Mouse (Mus musculus) midbrain, embryonic 12.5 days (tissue): ENCODE data around the gene Mif4gd. TPM values are rescaled to one million over a fixed set of nuclear protein-coding genes. Genes with fewer than 3 reads are reported as not detected.
"Not testable (repeated sequence)": the region's sequence is repeated elsewhere in the genome, so short reads cannot be mapped to it uniquely, and the experiment has no call there.

ENCODE experiments used
- ATAC-seq: fragments of 200-750 bp; cut with Nextera tagmentation; 2 replicates; pipeline ENCODE4 v1.8.0; 2017; ENCODE audit warnings: low read depth, moderate TSS enrichment, moderate library complexity; ENCODE audit not compliant: low FRiP score
- H3K27ac ChIP-seq: fragments of 300-500 bp; sonication (generic); replicated peaks from 2 replicates; pipeline ENCODE4 v1.5.1; 2016; ENCODE audit warnings: mild to moderate bottlenecking
- H3K27me3 ChIP-seq: fragments of 300-500 bp; sonication (generic); 2 replicates; pipeline ENCODE4 v1.6.1; 2016; ENCODE audit warnings: mild to moderate bottlenecking
- H3K36me3 ChIP-seq: fragments of 300-500 bp; sonication (generic); 2 replicates; pipeline ENCODE4 v1.6.1; 2016
- H3K4me1 ChIP-seq: fragments of 300-500 bp; sonication (generic); 2 replicates; pipeline ENCODE4 v1.6.1; 2016
- H3K4me2 ChIP-seq: fragments of 300-500 bp; sonication (generic); replicated peaks from 2 replicates; pipeline ENCODE4 v1.6.1; 2016; ENCODE audit warnings: mild to moderate bottlenecking, moderate library complexity
- H3K4me3 ChIP-seq: fragments of 300-500 bp; sonication (generic); 2 replicates; pipeline ENCODE4 v1.5.1; 2016; ENCODE audit warnings: mild to moderate bottlenecking
- H3K9ac ChIP-seq: fragments of 300-500 bp; sonication (generic); replicated peaks from 2 replicates; pipeline ENCODE4 v1.6.1; 2016; ENCODE audit warnings: mild to moderate bottlenecking, moderate library complexity
- H3K9me3 ChIP-seq: fragments of 300-500 bp; sonication (generic); 2 replicates; pipeline ENCODE4 v1.6.1; 2016; ENCODE audit warnings: mild to moderate bottlenecking
- WGBS: fragments of 180-500 bp; shearing (Covaris S2); methylation state at CpG from one replicate; pipeline ENCODE4 v1.1.7; 2016; 5-methylcytosine and 5-hydroxymethylcytosine counted together
- polyA plus RNA-seq: library from polyadenylated mRNA; unstranded; fragments of >200 nt; fragmentation: Nextera tagmentation; extraction: Ambion mirVana; gene quantifications from 2 replicates; pipeline ENCODE4 v1.2.1, GENCODE M21; 2016

Gene Mif4gd
- polyA plus RNA-seq = 12.2 and 15.1 TPM in 2 replicates

GRCm38 (mm10) chr11:115612410-115613137 is at the start of gene Mif4gd:
Gene Mif4gd (minus strand): TSS chr11:115612969.
- peak within 1 kb of the TSS; percentile 60 for H3K4me3 ChIP-seq
- peak within 1 kb of the TSS; percentile 74 for H3K27ac ChIP-seq
- no peaks in the 10 kb centered on the region for H3K9me3 ChIP-seq
- H3K4me2 ChIP-seq = peak within 1 kb of the TSS; percentile 87
- H3K4me1 ChIP-seq = peaks cover 14% of the 10 kb centered on the region
- ATAC-seq = peak; percentile 90
- peaks cover 22% of the 10 kb centered on the region for H3K27me3 ChIP-seq
- WGBS = 0% methylated on average over 72 of the region's 80 CpGs
- peaks cover 24% of the 10 kb centered on the region for H3K36me3 ChIP-seq
- peak within 1 kb of the TSS; percentile 61 for H3K9ac ChIP-seq

- Histone ChIP-seq H3K4me3 (no peak overlapping the region), H3K9me3 (no peaks in the 10 kb centered on the region), H3K9ac (no peak overlapping the region), H3K4me2 (no peak overlapping the region), H3K36me3 (no peaks in the 10 kb centered on the region), H3K27ac (no peak overlapping the region), H3K27me3 (no peaks in the 10 kb centered on the region), H3K4me1 (no peaks in the 10 kb centered on the region)
- 96% methylated on average over 4 of the region's 4 CpGs for WGBS
- ATAC-seq = no peak
Observed at GRCm38 (mm10) chr11:115660376-115660775, 47.6 kb upstream of the Mif4gd start.

GRCm38 (mm10) chr11:115658521-115658920 is 45.8 kb upstream of the Mif4gd start:
- no peaks in the 10 kb centered on the region for H3K9me3 ChIP-seq
- H3K4me2 ChIP-seq = no peak overlapping the region
- H3K27ac ChIP-seq = no peak overlapping the region
- no peaks in the 10 kb centered on the region for H3K4me1 ChIP-seq
- no peak overlapping the region for H3K4me3 ChIP-seq
- no peak for ATAC-seq
- H3K9ac ChIP-seq = no peak overlapping the region
- peaks cover 14% of the 10 kb centered on the region for H3K36me3 ChIP-seq
- WGBS = 87% methylated on average over 6 of the region's 6 CpGs
- H3K27me3 ChIP-seq = no peaks in the 10 kb centered on the region

GRCm38 (mm10) chr11:115654128-115654527 is 41.4 kb upstream of the Mif4gd start:
- Histone ChIP-seq H3K9me3 (no peaks in the 10 kb centered on the region), H3K4me3 (no peak overlapping the region), H3K9ac (no peak overlapping the region), H3K4me2 (no peak overlapping the region), H3K27ac (no peak overlapping the region), H3K36me3 (peaks cover 25% of the 10 kb centered on the region), H3K27me3 (no peaks in the 10 kb centered on the region), H3K4me1 (no peaks in the 10 kb centered on the region)
- ATAC-seq = no peak
- 91% methylated on average over 2 of the region's 2 CpGs for WGBS

- WGBS = 94% methylated on average over 3 of the region's 3 CpGs
- peaks cover 33% of the 10 kb centered on the region for H3K36me3 ChIP-seq
- no peak overlapping the region for H3K4me2 ChIP-seq
- ATAC-seq = no peak
- H3K27ac ChIP-seq = no peak overlapping the region
- H3K9ac ChIP-seq = no peak overlapping the region
- no peak overlapping the region for H3K4me3 ChIP-seq
- no peaks in the 10 kb centered on the region for H3K4me1 ChIP-seq
- H3K9me3 ChIP-seq = no peaks in the 10 kb centered on the region
- H3K27me3 ChIP-seq = no peaks in the 10 kb centered on the region
Observed at GRCm38 (mm10) chr11:115653194-115653593, 40.4 kb upstream of the Mif4gd start.

- Histone ChIP-seq H3K27ac (no peak overlapping the region), H3K36me3 (peaks cover 42% of the 10 kb centered on the region), H3K27me3 (no peaks in the 10 kb centered on the region), H3K4me2 (no peak overlapping the region), H3K9ac (no peak overlapping the region), H3K4me3 (no peak overlapping the region), H3K9me3 (no peaks in the 10 kb centered on the region), H3K4me1 (no peaks in the 10 kb centered on the region)
- 89% methylated on average over 3 of the region's 3 CpGs for WGBS
- no peak for ATAC-seq
Observed at GRCm38 (mm10) chr11:115651680-115652079, 38.9 kb upstream of the Mif4gd start.

- Histone ChIP-seq H3K9me3 (no peaks in the 10 kb centered on the region), H3K27me3 (no peaks in the 10 kb centered on the region), H3K9ac (no peak overlapping the region), H3K4me1 (no peaks in the 10 kb centered on the region), H3K4me2 (no peak overlapping the region), H3K4me3 (no peak overlapping the region), H3K27ac (0 out of 2 replicates have a peak overlapping the region, but pooled peaks have one; percentile 8), H3K36me3 (peaks cover 56% of the 10 kb centered on the region)
- no peak for ATAC-seq
- WGBS = 61% methylated on average over 10 of the region's 10 CpGs
Observed at GRCm38 (mm10) chr11:115649706-115650105, 36.9 kb upstream of the Mif4gd start.

- WGBS = 65% methylated on average over 6 of the region's 6 CpGs
- Histone ChIP-seq H3K4me1 (no peaks in the 10 kb centered on the region), H3K9me3 (no peaks in the 10 kb centered on the region), H3K4me3 (no peak overlapping the region), H3K27ac (no peak overlapping the region), H3K9ac (no peak overlapping the region), H3K27me3 (no peaks in the 10 kb centered on the region), H3K4me2 (no peak overlapping the region), H3K36me3 (peaks cover 51% of the 10 kb centered on the region)
- no peak for ATAC-seq
Observed at GRCm38 (mm10) chr11:115647459-115647858, 34.7 kb upstream of the Mif4gd start.

GRCm38 (mm10) chr11:115646439-115646838 is 33.7 kb upstream of the Mif4gd start:
- no peak overlapping the region for H3K27ac ChIP-seq
- H3K9ac ChIP-seq = no peak overlapping the region
- no peak for ATAC-seq
- no peaks in the 10 kb centered on the region for H3K9me3 ChIP-seq
- H3K4me3 ChIP-seq = no peak overlapping the region
- no peaks in the 10 kb centered on the region for H3K27me3 ChIP-seq
- H3K4me2 ChIP-seq = no peak overlapping the region
- WGBS = 96% methylated on average over 9 of the region's 9 CpGs
- peaks cover 51% of the 10 kb centered on the region for H3K36me3 ChIP-seq
- no peaks in the 10 kb centered on the region for H3K4me1 ChIP-seq

- not testable (repeated sequence) for H3K9ac ChIP-seq, H3K27me3 ChIP-seq, H3K4me3 ChIP-seq, ATAC-seq, H3K27ac ChIP-seq, H3K9me3 ChIP-seq, H3K4me2 ChIP-seq, H3K4me1 ChIP-seq
- H3K36me3 ChIP-seq = peaks cover 51% of the 10 kb centered on the region
- WGBS = 88% methylated on average over 14 of the region's 14 CpGs
Observed at GRCm38 (mm10) chr11:115645498-115645897, 32.7 kb upstream of the Mif4gd start.

- no peak for ATAC-seq
- Histone ChIP-seq H3K9me3 (no peaks in the 10 kb centered on the region), H3K36me3 (peaks cover 48% of the 10 kb centered on the region), H3K4me1 (no peaks in the 10 kb centered on the region), H3K9ac (no peak overlapping the region), H3K27ac (no peak overlapping the region), H3K4me3 (no peak overlapping the region), H3K27me3 (no peaks in the 10 kb centered on the region), H3K4me2 (no peak overlapping the region)
- 90% methylated on average over 13 of the region's 13 CpGs for WGBS
Observed at GRCm38 (mm10) chr11:115644308-115644707, 31.5 kb upstream of the Mif4gd start.

GRCm38 (mm10) chr11:115643265-115643664 is 30.5 kb upstream of the Mif4gd start:
- no peaks in the 10 kb centered on the region for H3K27me3 ChIP-seq
- H3K36me3 ChIP-seq = peaks cover 39% of the 10 kb centered on the region
- H3K27ac ChIP-seq = no peak overlapping the region
- ATAC-seq = no peak
- no peak overlapping the region for H3K4me3 ChIP-seq
- WGBS = 78% methylated on average over 10 of the region's 10 CpGs
- H3K4me2 ChIP-seq = no peak overlapping the region
- no peak overlapping the region for H3K9ac ChIP-seq
- no peaks in the 10 kb centered on the region for H3K9me3 ChIP-seq
- H3K4me1 ChIP-seq = no peaks in the 10 kb centered on the region

- Histone ChIP-seq H3K4me3 (no peak overlapping the region), H3K27ac (no peak overlapping the region), H3K4me1 (no peaks in the 10 kb centered on the region), H3K4me2 (no peak overlapping the region), H3K9ac (no peak overlapping the region), H3K27me3 (no peaks in the 10 kb centered on the region), H3K9me3 (no peaks in the 10 kb centered on the region), H3K36me3 (peaks cover 34% of the 10 kb centered on the region)
- no peak for ATAC-seq
- WGBS = 96% methylated on average over 2 of the region's 2 CpGs
Observed at GRCm38 (mm10) chr11:115642705-115643104, 29.9 kb upstream of the Mif4gd start.
